Mouse (Mus musculus): ENCODE data around the gene Iqcn.

The Iqcn gene

DNA sequence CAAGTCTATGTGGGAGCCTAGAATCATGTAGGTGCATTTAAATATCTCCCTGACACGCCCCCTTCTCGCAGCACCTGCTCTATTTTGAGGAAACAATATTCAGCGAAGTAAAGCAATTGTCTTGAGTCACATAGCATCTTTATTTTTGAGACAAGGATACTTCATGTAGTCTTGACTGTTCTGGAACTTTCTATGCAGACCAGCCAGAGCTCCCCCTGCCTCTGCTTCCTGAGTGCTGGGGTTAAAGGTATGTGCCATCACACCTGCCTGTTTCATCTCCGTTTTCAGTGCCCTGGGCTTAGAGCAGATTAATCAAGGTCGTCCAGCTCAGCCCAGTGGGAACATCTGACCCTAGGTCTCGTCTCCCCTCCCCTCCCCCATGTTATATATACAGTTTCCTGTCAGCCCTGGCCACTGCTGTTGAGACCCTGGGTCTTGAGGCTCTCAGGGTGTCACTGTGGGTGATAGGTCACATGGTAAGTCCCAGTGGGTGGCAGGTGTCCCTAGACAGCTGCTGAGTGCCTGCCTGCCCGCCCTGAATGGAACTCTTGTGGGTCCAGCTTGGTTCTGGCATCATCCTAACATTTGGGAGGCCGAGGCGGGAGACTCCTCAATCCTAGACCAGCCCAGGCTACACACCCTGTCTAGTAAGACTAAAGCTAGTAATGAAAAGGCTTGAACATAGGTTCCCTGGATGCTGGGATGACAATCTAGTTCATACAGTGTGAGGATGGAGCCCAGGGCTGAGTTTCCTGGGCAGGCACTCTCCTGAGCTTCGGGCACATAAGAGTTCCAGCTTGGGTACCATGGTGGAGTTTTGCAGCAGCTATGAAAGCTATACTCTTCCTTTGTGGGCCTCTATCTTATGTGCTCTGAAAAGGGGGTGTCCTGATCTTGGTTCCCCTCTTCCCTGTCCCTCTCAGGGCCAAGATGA, 1.9 kb upstream of the Iqcn start:
- DNase-seq (ENCODE audit: low read depth) = no peak

DNA sequence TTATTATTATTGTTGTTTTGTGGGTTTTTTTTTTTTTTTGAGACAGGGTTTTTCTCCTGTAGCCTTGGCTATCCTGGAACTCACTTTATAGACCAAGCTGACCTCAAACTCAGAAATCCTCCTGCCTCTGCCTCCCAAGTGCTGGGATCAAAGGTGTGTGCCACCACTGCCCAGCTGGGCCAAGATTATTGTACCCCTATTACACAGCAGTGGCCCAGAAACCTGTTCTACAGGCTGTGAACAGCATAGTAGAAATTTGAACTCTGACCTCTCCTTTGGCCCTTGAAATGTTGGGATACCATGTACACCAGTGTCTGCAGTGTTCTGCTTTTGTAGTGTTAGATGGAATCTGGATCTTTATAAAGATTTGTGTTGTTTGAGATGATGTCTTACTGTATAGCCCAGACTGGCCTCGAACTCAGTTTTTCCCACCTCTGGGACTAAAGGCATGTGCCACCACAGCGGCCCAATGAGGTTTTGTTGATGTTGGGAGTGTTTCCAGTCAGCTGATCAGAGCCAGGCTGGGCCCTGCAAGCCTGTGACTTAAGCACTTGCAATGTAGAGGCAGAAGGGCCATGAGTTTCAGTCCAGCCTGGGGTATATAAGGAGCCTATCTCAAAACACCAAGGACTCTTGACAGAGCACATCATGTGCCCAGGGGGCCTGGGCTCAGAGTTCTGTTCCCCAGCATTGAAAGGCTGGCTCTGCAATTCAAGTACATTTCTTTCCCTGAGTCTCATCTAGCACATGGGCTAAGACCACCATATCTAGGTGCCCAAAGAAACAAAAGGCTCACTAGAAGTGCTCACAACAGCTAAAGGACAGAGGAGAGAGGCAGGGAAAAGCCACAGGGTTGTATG, 1.0 kb upstream of the Iqcn start:
- no peak for DNase-seq (ENCODE audit: low read depth)

DNA sequence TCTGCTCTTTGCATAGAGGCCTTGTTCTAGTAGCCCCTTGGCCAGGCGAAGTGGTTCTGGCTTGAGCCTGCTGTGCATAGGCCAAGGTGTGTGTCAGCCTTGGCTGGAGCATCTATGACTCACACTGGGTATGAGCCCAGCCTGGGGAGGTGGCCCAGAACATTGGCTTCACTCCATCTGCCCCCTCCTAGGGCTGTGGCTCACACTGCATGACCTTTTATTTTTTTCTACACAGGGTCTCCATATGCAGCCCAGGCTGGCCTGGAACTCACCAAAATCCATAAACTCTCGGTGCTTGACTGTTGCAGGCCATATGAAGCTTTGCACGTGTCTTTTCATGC, 445 bp upstream of the Iqcn start:
- DNase-seq (ENCODE audit: low read depth) = peak; percentile 93

DNA sequence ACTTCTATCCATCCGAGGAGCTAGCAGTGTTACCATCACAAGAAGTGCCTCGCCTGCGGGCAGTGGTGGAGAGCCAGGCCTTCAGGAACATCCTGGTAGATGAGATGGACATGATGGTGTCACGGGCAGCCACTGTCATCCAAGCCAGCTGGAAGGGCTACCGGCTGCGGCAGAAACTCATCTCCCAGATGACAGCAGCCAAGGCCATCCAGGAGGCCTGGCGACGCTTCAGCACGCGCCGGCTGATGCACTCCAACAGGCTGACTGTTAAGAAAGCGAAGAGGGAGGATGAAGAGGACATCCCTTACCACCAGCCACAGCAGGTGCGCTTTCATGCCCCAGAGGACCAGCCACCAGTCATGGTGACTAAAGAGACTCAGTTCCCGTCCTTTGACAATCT, 5.0 kb downstream of the Iqcn start:
- no peak for DNase-seq (ENCODE audit: low read depth)

DNA sequence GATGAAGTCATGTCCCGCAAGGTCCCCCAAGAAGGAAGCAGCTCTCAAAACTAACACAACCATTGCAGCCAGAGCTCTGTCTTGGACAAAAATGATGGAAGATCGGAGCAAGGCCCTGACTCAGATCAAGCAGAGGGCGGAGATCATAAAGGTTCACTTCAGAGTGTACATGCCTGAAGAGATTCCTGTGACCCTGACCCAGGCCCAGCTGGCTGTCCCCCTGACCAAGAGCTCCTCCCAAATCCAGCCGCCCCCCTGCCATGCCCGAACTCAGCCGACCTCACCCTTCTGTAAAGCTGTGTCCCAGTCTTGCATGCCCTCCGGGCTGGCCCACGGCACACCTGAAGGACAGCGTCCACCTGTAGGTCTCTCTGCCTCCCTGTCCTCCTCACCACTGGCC, 6.5 kb downstream of the Iqcn start:
- DNase-seq (ENCODE audit: low read depth) = no peak

DNA sequence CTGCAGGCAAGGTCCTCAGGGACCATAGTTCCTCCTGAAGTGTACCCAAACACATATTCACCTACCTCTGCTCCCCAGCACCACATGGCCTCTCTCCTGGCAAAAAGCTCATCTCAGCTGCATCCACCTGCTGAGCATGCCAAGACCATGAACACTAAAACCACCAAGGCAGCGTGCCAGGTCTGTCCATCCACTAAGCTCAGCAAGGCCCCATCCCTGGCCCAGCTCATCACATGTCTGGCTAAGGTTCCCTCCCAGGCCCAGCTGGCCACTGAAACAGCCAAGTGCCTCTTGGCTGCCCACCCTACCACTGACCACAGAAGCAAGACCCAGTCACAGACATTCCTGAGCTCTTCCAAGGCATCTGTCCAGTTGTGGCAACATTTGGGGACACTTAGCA, 7.0 kb downstream of the Iqcn start:
- no peak for DNase-seq (ENCODE audit: low read depth)

DNA sequence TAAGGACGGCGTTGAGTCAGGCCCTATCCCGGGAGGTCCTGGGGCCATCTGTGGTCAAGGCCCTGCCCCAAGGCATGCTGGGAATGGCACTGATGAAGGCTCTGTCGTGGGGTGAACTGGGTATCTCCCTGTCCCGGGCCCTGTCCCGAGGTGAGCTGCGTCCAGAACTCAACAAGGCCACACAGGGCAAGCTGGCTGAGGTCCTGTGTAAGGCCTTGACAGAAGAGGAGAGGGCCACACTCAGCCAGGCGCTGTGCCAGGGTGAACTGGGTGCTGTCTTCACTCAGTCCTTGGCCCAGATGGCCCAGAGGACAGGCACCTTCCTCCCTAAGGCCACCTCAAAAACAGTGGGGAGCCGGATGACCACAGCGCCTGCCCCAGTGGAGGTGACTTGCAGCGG, 7.8 kb downstream of the Iqcn start:
- no peak for DNase-seq (ENCODE audit: low read depth)

DNA sequence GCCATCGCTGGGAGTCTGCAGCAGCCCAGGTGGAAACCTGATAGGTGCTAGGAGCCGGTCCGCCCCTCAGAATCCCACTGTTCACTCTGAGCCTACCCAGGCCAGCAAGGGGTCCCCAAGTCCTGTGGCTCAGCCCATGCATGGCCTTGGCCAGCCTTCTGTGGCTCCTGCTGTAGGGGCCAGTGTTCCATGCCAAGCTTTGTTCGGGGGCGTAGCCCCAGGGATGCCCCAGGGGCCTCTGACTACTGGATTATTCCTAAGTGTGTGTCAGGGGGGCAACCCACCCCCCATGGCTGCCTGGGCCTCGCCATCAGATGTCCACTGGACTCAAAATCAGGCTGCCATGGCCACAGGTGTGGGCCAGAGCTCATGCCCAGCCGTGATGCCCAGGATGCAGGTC, 10.7 kb downstream of the Iqcn start:
- DNase-seq (ENCODE audit: low read depth) = no peak

DNA sequence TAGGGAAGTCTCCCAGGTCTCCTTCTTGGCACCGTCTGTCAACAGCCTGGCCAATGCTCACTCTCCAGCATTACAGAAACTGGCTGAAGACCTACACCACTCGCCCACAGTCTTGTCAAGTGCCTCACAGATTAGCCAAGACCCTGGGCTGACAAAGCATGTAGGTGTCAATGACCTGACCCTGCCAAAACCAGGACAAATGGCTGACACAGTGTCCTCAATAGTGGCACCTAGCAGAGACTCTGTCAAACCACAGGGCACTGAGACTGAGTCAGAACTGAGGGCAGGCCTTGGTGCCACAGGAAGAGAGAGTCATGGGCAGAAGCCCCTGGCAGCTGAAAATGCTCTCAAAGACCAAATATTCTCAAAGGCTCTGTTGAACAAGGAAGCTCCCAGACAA, 11.8 kb downstream of the Iqcn start:
- no peak for DNase-seq (ENCODE audit: low read depth)

DNA sequence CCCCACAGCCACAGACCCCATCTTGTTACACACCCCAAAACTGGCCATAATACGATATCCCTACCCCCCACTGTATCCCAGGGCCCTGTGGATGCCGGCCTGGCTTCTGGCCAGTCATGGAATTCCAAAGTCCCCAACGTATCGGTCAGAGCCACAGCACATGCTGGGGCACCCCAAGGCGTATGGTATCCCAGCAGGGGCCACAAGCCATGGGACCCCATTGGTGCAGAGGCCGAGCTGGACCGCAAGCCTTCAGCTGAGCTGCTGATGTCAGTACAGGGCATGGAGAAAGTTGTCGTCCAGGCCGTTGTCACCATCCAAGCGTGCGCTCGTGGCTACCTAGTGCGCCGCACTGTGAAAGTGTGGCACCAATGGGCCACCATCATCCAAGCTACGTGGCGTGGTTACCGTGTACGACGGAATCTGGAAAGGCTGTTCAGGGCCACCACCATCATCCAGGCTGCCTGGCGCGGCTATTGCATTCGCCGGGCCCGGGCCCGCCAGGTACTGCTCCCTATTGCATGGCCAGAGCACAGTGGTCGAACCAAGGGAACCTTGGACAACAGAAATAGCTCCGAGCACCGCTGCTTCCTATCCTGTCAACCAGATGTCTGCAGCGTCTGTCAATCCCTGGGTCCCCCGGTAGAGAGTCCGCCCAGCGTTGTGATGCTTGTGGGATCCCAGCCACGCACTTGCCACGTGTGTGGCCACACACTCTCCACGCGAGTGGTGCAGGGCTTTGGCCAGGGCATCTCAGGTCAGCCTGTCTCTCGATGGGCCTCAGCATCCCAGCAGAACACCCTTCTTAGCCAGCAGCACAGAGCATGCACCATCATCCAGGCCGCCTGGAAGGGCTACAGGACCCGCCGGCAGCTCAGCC, 13.5 kb downstream of the Iqcn start:
- DNase-seq (ENCODE audit: low read depth) = no peak

DNA sequence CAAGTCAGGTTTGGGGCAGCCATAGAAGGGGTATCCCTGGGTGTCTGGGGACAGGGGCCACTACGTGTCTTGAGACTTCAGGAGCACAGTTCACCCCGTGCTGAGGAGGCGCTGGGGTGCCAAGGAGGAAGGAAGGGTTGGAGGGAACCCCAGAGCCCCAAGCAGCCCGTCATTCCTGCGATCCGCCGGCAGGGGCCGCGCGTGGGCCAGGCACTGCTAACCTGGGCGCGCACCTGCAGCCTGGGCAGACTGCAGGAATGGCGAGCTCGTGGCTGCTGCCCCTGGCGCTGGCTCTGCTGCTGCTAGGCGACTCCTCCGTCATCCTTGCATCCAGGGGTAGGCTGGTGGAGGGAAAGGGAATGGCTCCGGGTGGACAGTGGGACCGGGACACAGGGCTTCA, 15.0 kb downstream of the Iqcn start, which contains the start of gene Gm3336:
Gene Gm3336, plus strand, starts transcription at position 247 of the 400 bp plus-strand sequence.
- DNase-seq (ENCODE audit: low read depth) = no peak

DNA sequence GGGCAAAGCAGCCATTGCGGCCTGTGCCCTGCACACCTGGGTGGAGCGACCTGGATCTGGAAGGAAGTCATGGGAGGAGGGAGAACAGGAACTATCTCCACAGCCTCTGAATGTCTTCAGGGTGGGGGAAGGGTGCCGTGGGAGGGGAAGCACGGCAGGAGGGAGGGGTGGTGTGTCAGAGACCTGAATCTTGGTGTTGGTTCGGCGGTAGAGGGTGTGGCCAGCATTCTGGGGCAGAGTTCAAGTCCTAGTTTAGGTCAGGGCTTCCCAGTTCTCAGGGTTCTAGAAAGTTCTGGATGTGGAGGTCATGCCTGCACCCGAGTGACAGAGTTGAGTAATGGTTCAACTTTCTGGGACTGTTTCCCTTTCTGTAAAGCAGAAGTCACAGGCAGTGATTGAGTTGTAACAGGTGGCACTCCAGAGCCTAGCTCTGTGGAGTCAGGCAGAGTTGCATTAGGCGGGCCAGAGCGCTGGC, 16.6 kb downstream of the Iqcn start:
- no peak for DNase-seq (ENCODE audit: low read depth)

DNA sequence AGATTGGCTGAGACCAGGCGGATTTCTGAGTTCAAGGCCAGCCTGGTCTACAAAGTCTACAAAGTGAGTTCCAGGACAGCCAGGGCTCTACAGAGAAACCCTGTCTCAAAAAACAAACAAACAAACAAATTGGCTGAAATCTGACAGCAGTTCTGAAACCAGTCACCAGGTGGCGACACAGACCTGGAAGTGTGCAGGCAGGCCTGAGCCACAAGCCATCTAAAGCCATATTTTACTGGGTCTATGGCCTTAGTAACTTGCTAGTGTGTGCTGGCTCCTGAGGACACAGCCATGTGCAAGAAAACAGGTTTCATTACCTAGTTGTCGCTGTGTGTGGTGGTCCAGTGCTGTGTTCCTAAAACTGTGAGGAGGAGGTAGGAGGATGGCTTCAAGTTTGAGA, 17.5 kb downstream of the Iqcn start:
- peak; percentile 38 for DNase-seq (ENCODE audit: low read depth)

DNA sequence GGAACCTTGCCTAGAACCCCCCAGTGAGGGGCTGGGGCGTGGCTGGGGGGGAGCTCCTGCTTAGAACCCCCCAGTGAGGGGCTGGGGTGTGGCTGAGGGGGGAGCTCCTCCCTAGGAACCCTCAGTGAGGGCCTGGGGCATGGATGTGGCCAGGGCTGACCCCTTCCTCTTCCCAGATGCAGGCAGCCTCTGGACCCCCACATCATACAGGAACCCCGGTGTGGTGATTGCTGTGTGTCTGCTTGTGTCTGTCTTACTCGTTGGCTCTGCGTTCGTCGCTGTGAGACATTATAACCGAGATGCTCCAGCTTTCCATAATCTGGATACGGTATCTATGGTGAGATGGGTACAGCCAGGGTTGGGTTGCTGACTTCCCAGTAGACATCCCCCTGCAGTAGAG, 18.3 kb downstream of the Iqcn start:
- no peak for DNase-seq (ENCODE audit: low read depth)

DNA sequence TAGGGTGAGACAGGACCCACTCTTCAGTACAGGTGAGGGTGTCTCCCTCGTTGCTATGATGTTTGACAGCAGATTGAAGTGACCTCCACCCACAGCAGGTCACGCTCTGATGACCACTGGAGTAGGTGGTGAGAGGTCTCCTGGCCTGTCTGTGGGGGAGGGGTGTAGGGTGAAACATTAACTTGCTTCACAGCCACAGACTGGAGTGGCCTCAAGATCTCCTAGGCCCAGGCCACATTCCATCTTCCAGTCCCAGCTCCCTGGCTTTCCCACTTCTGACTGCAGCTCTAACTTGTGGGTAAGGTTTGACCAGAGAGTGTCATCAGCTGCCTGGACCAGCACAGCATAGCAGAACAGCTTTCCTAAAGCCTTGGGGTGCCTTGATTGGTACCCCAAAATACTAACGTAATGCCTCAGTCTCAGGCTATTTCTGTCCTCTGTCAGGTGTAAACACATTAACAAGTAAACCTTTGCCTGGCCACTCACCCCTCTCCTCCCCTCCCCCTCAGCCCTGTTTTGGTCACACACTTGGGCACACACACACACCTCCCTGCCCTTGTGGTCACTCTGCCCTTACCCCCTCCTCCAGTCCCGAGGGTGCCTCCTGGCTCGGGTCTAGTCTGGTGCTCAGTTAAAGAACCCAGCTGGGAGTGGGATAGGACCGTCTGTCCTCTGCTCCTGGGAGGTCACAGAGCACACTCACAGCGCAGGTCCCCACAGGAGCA, 20.4 kb downstream of the Iqcn start, which contains the start of gene Pde4c:
Gene Pde4c, plus strand, starts transcription at position 235 of the 725 bp plus-strand sequence.
- no peak for DNase-seq (ENCODE audit: low read depth)

DNA sequence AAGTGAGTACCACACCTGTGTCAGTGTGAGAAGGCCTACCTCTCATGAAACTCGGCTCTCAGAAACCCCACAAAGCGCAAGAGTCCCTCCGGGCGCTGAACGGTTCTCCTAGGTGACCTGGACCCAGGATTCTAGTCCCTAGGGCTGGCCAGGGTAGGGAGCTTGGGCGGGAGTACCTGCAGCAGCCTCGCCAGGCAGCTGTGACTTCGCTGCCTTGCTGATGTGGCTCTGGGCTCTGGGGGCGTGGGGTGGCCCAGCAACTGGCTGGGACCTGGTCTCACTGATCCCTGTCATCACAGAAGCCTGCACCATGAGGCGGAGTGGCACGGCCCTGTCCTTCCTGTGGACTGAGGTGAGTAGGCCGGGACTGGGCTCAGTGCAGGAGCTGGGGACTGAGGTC, 21.0 kb downstream of the Iqcn start:
- no peak for DNase-seq (ENCODE audit: low read depth)

DNA sequence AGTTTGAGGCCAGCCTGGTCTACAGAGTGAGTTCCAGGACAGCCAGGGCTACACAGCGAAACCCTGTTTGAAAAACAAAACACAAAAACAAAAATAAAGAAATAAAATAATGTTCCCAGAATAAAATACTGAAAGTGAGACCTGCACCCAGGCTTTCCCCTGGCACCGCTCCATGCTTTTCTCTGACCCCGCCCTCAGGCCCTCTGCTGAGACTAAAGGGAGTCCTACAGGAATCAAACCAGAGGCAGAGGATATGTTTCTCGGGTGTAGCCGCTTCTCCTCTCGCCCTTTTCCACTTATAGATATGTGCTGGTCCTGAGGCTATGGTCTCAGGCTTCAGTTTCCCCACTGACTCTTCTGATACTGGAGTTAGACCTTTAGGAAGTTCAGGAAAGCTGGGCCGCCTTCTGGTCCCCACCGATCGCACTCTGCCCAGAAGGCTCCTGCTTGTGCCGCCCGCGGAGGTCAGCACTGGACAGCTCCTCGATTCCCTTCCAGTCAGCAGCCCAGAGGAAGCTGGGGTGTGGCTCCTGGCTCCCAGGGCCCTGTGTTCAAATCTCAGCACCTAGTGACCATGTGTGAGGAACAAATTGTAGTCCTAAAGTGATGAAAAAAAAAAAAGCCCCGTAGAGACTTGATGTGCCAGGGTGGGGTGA, 22.7 kb downstream of the Iqcn start:
- no peak for DNase-seq (ENCODE audit: low read depth)

DNA sequence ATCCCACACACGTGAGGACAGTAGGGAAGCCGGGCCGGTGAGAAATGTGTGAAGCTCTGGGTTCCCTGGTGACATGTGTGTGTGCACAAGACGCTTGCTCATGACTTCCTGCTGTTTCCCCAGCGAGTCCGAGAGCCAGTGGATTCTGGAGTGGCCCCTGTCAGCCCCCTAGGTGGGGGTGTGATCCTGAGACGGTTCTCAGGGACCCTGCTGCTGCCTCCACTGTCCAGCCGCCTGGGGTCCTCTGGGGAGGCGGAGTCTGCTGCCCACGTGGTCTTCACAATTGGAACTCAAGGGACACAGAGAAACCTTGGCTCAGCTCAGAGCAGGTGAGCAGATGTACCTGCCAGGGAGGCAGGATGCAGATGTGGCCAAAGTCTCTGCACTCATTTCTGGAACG, 23.5 kb downstream of the Iqcn start:
- DNase-seq (ENCODE audit: low read depth) = no peak

DNA sequence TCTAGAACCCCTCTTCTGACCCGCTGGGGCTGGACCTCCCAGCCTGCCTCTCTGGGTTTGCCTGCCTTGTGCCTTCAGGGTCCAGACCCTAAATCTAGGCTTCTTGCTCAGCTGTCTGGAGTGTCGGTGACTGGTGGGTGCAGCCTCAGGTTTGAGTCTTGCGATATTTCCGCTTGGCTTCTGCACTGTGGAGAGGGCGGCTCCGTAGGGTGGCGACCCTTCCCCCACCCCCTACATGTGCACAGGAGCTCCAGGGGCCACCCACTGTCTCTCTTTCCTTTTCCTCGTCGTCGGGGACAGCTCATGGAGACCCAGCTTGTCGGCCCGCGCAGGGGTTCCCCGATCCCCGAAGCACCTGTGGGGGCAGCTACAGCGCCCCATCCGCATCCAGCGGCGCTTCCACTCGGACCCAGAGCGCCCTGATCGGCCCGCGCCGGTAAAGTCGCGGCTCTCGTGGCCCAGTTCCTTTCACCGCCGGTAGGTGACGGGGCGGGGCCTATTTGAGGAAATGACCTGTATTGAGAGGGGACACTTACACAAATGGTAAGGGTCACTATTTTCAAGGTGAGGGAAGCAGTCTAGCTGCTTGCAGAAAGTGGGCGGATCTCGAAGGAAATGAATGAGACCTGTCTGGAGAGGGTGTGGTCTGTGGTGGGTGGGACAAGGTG, 26.7 kb downstream of the Iqcn start:
- DNase-seq (ENCODE audit: low read depth) = no peak

DNA sequence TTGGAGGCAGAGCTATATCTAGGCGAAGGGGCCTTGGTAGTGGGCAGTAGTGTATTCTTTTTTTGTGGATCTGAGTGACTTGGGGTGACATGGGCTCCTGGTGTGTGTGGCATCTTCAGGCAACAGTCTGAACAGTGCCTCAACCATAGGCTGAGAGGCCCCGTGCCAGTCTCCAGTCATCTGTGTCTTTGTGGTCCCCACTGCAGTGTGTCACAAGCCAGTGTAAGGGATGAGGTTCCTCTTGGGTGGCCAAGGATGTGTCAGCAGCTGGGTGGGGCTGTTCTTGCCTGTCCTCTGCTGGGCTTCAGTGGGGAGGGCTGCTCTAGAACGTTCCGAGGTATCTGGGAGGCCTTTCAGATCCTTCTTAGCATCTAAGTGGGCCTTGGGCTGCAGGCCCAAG, 27.7 kb downstream of the Iqcn start:
- DNase-seq (ENCODE audit: low read depth) = no peak
